Mouse (Mus musculus) hindbrain, postnatal 0 days (tissue): ENCODE measurements around the gene Me3. TPM values are rescaled to one million over a fixed set of nuclear protein-coding genes. Genes with fewer than 3 reads are reported as not detected.

Experiments used
- ATAC-seq: fragments of 200-750 bp; cut with Nextera tagmentation; 2 replicates; pipeline ENCODE4 v1.8.0; 2017; ENCODE audit warnings: mild to moderate bottlenecking, moderate TSS enrichment, moderate library complexity
- DNase-seq: peaks from one replicate; pipeline ENCODE4 v3.0.0-alpha.2; 2015; ENCODE audit warnings: low spot score
- H3K27ac ChIP-seq: fragments of 300-500 bp; sonication (generic); 2 replicates; pipeline ENCODE4 v1.5.1; 2014; ENCODE audit warnings: mild to moderate bottlenecking
- H3K27me3 ChIP-seq: fragments of 300-500 bp; sonication (generic); 2 replicates; pipeline ENCODE4 v1.6.1; 2014; ENCODE audit warnings: low read length, mixed read lengths; ENCODE audit not compliant: insufficient read depth
- H3K36me3 ChIP-seq: fragments of 300-500 bp; sonication (generic); 2 replicates; pipeline ENCODE4 v1.6.1; 2014; ENCODE audit warnings: low read length, mixed read lengths; ENCODE audit not compliant: insufficient read depth
- H3K4me1 ChIP-seq: fragments of 300-500 bp; sonication (generic); 2 replicates; pipeline ENCODE4 v1.6.1; 2014; ENCODE audit warnings: antibody characterized with exemption, low read length, mixed read lengths; ENCODE audit not compliant: insufficient read depth
- H3K4me2 ChIP-seq: fragments of 300-500 bp; sonication (generic); 2 replicates; pipeline ENCODE4 v1.6.1; 2014; ENCODE audit warnings: low read depth, mild to moderate bottlenecking, low read length, moderate library complexity, mixed read lengths
- H3K4me3 ChIP-seq: fragments of 300-500 bp; sonication (generic); 2 replicates; pipeline ENCODE4 v1.5.1; 2014; ENCODE audit warnings: low read length
- H3K9ac ChIP-seq: fragments of 300-500 bp; sonication (generic); replicated peaks from 2 replicates; pipeline ENCODE4 v1.6.1; 2014; ENCODE audit warnings: mild to moderate bottlenecking, low read length, moderate library complexity, mixed read lengths
- H3K9me3 ChIP-seq: fragments of 300-500 bp; sonication (generic); 2 replicates; pipeline ENCODE4 v1.6.1; 2016; ENCODE audit warnings: low read length, mixed read lengths
- CTCF ChIP-seq: IDR thresholded peaks from 2 replicates; pipeline ENCODE4 v1.5.1; 2016; ENCODE audit warnings: antibody characterized with exemption, control low read depth, low read depth
- WGBS: fragments of 180-500 bp; shearing (Covaris S2); extraction: QIAGEN DNeasy Blood & Tissue Kit; methylation state at CpG from one replicate; pipeline ENCODE4 v1.1.7; 2014; 5-methylcytosine and 5-hydroxymethylcytosine counted together
- polyA plus RNA-seq: library from polyadenylated mRNA; unstranded; fragments of >200 nt; fragmentation: Nextera tagmentation; extraction: Ambion mirVana; gene quantifications from 2 replicates; pipeline ENCODE4 v1.2.1, GENCODE M21; 2015
- total RNA-seq: library from RNA; depleted of rRNA; stranded (reverse); fragments of >200 nt; gene quantifications from 2 replicates; pipeline ENCODE4 v1.2.3, GENCODE M21; 2014

Gene Me3
- total and polyA plus RNA-seq, 2 experiments from 2014 or later: 23.6 to 30.1 TPM

GRCm38 (mm10) chr7:89835566-89835965 lies 203.4 kb downstream of the Me3 start:
- WGBS: 31% methylated on average over 8 of the region's 8 CpGs
- peak; percentile 14 for DNase-seq

GRCm38 (mm10) chr7:89836676-89837075 lies 204.5 kb downstream of the Me3 start:
- Histone ChIP-seq H3K9ac (no peak overlapping the region), H3K4me3 (no peak overlapping the region), H3K4me2 (no peak overlapping the region), H3K36me3 (no peaks in the 10 kb centered on the region), H3K27me3 (no peaks in the 10 kb centered on the region), H3K9me3 (no peaks in the 10 kb centered on the region), H3K4me1 (no peaks in the 10 kb centered on the region), H3K27ac (no peak overlapping the region)
- TF ChIP-seq CTCF: no peak
- WGBS: 95% methylated on average over 7 of the region's 7 CpGs
- ATAC-seq (no peak), DNase-seq (no peak)

More at GRCm38 (mm10) chr7:89835566-89835965, 203.4 kb downstream of the Me3 start:
- no peak for TF ChIP-seq CTCF
- Histone ChIP-seq H3K9me3 (no peaks in the 10 kb centered on the region), H3K36me3 (no peaks in the 10 kb centered on the region), H3K4me3 (no peak overlapping the region), H3K4me2 (no peak overlapping the region), H3K9ac (no peak overlapping the region), H3K27me3 (no peaks in the 10 kb centered on the region), H3K4me1 (no peaks in the 10 kb centered on the region), H3K27ac (no peak overlapping the region)
- ATAC-seq: 0 out of 2 replicates have a peak, but pooled peaks have one; percentile 29

GRCm38 (mm10) chr7:89837841-89838240 lies 205.6 kb downstream of the Me3 start:
- no peak for TF ChIP-seq CTCF
- ATAC-seq (no peak), DNase-seq (no peak)
- no peaks in the 10 kb centered on the region for H3K4me1 ChIP-seq
- no peaks in the 10 kb centered on the region for H3K9me3 ChIP-seq
- no peak overlapping the region for H3K4me2 ChIP-seq
- 63% methylated on average over 4 of the region's 4 CpGs for WGBS
- H3K4me3 ChIP-seq: no peak overlapping the region
- no peak overlapping the region for H3K27ac ChIP-seq
- H3K36me3 ChIP-seq: no peaks in the 10 kb centered on the region
- H3K9ac ChIP-seq: no peak overlapping the region
- no peaks in the 10 kb centered on the region for H3K27me3 ChIP-seq

- Histone ChIP-seq H3K9me3 (no peaks in the 10 kb centered on the region), H3K4me2 (no peak overlapping the region), H3K27ac (no peak overlapping the region), H3K9ac (no peak overlapping the region), H3K27me3 (no peaks in the 10 kb centered on the region), H3K4me1 (no peaks in the 10 kb centered on the region), H3K4me3 (no peak overlapping the region), H3K36me3 (no peaks in the 10 kb centered on the region)
- DNase-seq: no peak
- no peak for ATAC-seq
- TF ChIP-seq CTCF: no peak
- 89% methylated on average over 8 of the region's 8 CpGs for WGBS
These were observed 207.5 kb downstream of the Me3 start for GRCm38 (mm10) chr7:89839721-89840120.

- Histone ChIP-seq H3K36me3 (no peaks in the 10 kb centered on the region), H3K4me2 (no peak overlapping the region), H3K4me3 (no peak overlapping the region), H3K4me1 (no peaks in the 10 kb centered on the region), H3K27me3 (no peaks in the 10 kb centered on the region), H3K9me3 (no peaks in the 10 kb centered on the region), H3K9ac (no peak overlapping the region), H3K27ac (no peak overlapping the region)
- WGBS: 33% methylated on average over 15 of the region's 15 CpGs
- peak; percentile 87 for TF ChIP-seq CTCF
- ATAC-seq (peak; percentile 84), DNase-seq (peak; percentile 96)
These were observed 209.6 kb downstream of the Me3 start for GRCm38 (mm10) chr7:89841670-89842403.

- no peak overlapping the region for H3K4me3 ChIP-seq
- H3K36me3 ChIP-seq: no peaks in the 10 kb centered on the region
- no peaks in the 10 kb centered on the region for H3K9me3 ChIP-seq
- H3K9ac ChIP-seq: no peak overlapping the region
- H3K27me3 ChIP-seq: no peaks in the 10 kb centered on the region
- no peak for TF ChIP-seq CTCF
- WGBS: 90% methylated on average over 5 of the region's 5 CpGs
- H3K4me1 ChIP-seq: no peaks in the 10 kb centered on the region
- ATAC-seq (peak; percentile 2; the same call in 1 of the 2 replicates), DNase-seq (no peak)
- no peak overlapping the region for H3K4me2 ChIP-seq
- no peak overlapping the region for H3K27ac ChIP-seq
These were observed 210.2 kb downstream of the Me3 start for GRCm38 (mm10) chr7:89842404-89842715.

- WGBS: 63% methylated on average over 6 of the region's 6 CpGs
- H3K27me3 ChIP-seq: no peaks in the 10 kb centered on the region
- H3K9ac ChIP-seq: no peak overlapping the region
- no peaks in the 10 kb centered on the region for H3K36me3 ChIP-seq
- no peak overlapping the region for H3K4me2 ChIP-seq
- H3K9me3 ChIP-seq: no peaks in the 10 kb centered on the region
- DNase-seq: no peak
- TF ChIP-seq CTCF: no peak
- ATAC-seq: no peak
- H3K4me1 ChIP-seq: no peaks in the 10 kb centered on the region
- H3K4me3 ChIP-seq: no peak overlapping the region
- H3K27ac ChIP-seq: no peak overlapping the region
These were observed 210.9 kb downstream of the Me3 start for GRCm38 (mm10) chr7:89843121-89843520.
